Mouse (Mus musculus) naive thymus-derived CD4-positive, alpha-beta T cell, adult 2 months (primary cell): ENCODE results near the gene Vezt.

Experiments
- DNase-seq: peaks from one replicate; pipeline ENCODE4 v3.0.0-alpha.2; 2011; ENCODE audit warnings: low read depth

Gene Vezt

GRCm38 (mm10) chr10:93950991-93951390 is 84.6 kb downstream of the Vezt start:
- DNase-seq = no peak

DNA sequence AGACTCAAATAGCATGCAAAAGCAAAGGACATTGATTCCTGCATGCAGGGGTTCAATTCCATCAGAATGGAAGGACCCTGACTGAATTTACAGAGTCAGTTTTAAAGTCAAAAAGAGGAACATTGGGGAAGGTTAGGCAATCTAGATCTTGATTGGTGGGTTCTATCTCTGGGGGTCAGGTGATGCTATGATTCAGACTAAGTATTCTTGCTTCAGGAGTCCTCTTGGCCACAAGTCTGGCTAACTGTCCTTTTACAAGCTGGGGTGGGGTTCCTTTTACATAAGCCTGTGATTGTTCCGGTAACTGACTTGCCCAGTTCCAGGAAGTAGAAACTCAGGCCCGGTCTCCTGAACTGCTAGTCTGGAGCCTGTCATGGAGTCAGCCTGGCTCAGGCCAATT is 85.7 kb downstream of the Vezt start:
- no peak for DNase-seq

- DNase-seq = no peak
Measured at GRCm38 (mm10) chr10:93945843-93946499, 89.6 kb downstream of the Vezt start.

GRCm38 (mm10) chr10:93945364-93945763 is 90.3 kb downstream of the Vezt start:
- DNase-seq = no peak

DNA sequence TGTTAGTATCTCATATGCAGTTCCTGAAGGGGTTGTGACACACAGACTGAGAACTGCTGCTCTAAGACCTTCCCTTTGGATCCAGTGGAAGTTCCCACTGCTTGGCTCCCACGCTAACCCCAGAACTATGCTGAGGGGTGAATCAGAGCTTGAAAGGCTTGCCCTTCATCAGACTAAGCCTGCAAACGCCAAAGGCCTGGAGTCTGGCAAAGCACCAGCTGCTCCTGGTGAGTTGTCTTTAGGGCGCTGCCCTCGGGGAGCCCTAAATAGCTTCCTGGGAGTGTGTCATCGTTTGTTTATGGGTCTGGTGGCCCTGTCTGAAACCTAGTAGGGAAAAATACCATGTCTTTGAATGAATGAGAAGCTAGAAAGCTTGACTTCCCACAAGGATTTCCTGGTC is 91.4 kb downstream of the Vezt start:
- no peak for DNase-seq

DNA sequence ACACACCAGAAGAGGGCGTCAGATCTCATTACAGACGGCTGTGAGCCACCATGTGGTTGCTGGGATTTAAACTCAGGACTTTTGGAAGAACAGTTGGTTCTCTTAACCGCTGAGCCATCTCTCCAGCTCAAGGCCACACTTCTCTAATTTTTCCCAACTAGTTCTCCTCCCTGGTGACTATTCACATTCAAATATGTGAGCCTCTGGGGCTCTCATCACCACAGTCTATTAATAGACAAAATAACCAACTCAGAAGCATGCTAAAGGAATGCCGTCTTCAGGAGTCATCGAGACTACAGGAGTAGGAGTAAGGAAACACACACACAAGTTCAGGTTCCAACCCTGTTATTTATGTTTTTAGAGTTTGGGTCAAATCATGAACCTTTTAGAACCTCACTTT is 95.3 kb downstream of the Vezt start:
- DNase-seq = no peak

- no peak for DNase-seq
Measured at GRCm38 (mm10) chr10:93939676-93940075, 95.9 kb downstream of the Vezt start.

- peak; percentile 70 for DNase-seq
Measured at GRCm38 (mm10) chr10:93938844-93939271, 96.8 kb downstream of the Vezt start.

- no peak for DNase-seq
Measured at GRCm38 (mm10) chr10:93933980-93934379, 101.6 kb downstream of the Vezt start.

GRCm38 (mm10) chr10:93932861-93933260 is 102.8 kb downstream of the Vezt start:
- peak; percentile 50 for DNase-seq

DNA sequence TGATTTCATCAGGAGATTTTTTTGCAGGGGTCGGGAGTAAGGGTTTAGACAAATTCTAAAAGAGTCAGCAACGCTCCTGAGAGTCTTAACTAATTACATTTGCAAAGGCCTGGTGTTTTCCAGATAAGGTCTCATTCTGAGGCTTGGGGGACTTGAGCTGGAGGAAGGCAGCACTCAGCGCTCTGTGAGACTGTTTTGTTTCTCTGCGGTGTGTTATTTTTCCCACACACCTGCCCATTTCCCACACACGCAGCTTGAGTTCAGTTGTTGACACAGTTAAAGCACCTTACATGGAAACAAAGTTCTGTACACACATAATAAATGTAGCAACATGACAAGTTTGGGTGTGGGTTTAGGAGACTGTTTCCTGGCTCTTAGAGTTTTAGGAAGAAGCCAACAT is 103.6 kb downstream of the Vezt start:
- no peak for DNase-seq

- no peak for DNase-seq
Measured at GRCm38 (mm10) chr10:93931431-93931830, 104.2 kb downstream of the Vezt start.

GRCm38 (mm10) chr10:93930236-93930824 is 105.3 kb downstream of the Vezt start:
- DNase-seq = no peak

DNA sequence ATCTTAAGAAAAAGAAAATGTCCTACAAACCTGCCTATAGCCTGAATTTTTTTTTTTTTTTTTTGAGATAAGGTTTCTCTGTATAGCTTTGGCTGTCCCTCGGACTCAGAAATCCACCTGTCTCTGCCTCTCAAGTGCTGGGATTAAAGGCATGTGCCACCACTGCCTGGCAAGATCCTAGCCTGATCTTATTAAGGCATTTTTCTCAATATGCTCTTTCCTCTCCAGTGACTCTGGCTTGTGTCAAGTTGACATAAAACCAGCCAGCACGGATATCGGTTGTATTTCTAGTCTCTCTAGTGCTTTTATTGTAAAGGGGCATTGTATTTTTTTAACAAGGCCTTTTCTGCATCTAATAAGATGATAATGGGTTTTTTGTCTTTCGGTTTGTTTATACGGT is 111.0 kb downstream of the Vezt start:
- DNase-seq = no peak

DNA sequence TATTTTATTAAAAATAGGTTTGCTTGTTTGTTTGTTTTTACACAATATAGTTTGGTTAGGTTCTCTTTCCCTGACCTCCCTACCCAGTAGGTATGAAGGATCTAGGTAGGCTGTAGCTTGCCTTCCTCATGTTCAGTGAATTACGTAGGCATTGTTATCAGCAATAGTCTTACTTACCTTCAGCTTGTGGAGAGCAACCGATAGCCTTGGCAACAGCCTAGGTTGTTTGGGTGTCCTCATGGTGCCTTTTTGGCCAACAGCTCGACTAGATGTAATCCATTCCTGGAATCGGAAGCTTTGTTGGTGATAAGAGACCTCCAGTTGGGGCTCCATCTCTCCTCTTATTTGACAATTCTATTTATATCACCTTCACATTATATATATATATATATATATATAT is 114.5 kb downstream of the Vezt start:
- DNase-seq = no peak

DNA sequence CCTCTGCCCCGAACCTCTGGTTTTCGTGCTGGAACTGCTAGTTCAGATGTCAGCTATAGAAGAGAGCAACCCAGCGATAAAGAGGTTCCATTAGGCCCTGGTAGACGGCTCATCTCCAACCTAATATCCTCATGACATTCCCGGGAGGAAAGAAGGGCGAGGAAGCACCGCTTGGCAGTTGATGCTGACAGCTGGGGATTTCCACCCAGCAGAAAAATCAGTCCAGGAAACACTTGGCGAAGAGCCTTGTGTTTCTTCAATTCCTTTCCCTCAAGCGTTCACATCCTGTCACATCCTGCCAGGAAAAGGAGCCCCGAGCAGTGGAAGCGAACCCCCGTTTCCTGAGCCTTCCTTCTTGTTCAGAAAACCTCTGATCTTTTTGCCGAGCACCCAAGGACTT is 116.4 kb downstream of the Vezt start:
- DNase-seq = no peak

DNA sequence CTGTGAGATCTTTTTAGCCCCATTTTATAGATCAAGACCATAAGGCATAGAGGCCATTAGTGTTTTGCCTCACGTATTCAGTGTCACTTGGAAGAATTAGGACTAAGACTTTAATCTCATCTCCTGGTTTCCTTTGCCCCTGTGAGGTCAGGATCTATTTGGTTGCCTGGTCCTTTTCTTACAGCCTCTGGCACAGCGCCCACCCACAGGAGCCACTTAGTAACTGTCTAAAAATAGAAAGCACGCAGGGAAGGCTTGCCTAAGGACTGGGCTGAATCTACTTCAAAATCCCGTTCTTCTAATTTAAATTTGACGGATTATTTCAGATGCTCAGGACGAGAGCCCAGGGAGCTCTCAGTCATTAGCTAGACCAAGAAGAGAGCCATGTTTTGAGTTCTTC is 116.9 kb downstream of the Vezt start:
- DNase-seq = no peak

- no peak for DNase-seq
Measured at GRCm38 (mm10) chr10:93918087-93918486, 117.5 kb downstream of the Vezt start.

DNA sequence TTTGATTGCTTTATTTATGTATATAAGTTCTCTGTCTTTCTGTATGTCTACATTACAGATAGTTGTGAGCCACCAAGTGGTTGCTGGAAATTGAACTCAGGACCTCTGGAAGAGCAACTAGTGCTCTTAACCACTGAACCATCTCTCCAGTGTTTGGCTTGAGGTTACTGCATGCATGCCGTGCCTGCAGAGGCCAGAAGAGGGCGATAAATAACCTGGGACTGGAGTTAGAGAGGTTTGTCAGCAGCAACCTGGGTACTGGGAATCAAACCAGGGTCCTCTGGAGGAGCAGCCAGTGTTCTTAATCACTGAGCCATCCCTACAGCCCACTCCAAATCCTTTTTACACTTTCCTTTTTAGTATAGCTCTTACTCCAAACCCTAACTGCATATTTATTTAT is 118.8 kb downstream of the Vezt start:
- peak; percentile 19 for DNase-seq

DNA sequence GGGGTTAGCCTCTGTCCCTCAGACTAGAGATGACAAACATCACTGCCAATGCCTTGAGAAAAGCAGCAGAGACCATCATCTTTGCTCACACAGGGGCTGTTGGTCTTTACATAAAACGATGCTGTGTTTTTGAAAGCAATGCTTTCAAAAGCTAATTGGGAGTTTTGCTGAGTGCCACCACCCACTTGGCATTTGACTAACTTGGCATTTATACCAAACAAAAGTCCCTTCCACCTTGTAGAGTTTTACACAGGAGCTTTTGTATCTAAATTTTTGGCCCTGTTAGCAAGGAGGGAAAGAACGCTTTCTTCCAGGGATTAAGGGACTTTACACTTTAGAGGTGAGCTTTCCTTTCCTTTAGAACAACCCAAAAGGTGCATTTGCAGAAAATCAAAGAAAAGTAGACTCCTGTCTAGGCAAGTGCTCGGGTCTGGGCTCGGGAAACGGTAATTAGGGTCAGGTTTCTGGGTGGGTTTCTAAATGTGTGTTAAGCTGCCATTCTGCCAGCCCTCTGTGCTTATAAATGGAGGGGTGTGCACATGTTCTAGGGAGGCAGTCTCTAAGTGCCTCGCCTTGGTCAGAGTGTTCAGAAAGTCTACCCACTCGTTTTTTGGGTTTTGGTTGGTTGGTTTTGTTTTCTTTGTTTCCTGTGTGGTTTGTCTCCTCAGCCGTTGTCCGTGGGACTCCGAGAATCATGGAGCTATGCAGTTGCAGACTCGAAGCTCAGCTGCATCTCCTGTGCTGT is 119.9 kb downstream of the Vezt start:
- DNase-seq = peak; percentile 18

DNA sequence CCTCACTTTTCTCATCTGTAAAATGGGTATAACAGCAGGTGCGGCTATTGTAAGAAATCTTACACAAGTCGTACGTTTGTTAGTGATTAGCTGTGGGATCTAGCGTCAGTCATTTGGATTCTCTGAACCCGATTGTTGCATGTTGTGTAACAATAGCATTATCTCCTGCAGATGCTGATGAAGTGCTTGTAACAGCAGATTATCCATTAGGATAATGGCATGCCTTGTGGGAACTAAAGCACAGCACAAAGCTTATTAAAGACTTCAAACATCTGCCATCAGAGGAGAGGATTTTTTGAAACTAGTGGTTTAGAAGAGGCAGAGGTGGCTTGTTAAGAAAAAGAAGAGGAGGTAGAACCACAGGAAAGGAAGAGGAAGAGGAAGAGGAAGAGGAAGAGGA is 122.1 kb downstream of the Vezt start:
- DNase-seq = no peak

- no peak for DNase-seq
Measured at GRCm38 (mm10) chr10:93912917-93913316, 122.7 kb downstream of the Vezt start.

- no peak for DNase-seq
Measured at GRCm38 (mm10) chr10:93912136-93912855, 123.3 kb downstream of the Vezt start.
